Mouse (Mus musculus): Measurements from ENCODE around the gene Wipf2.

- TF ChIP-seq CTCF (conservative IDR thresholded peaks at IDR 0.05; ENCODE audit: insufficient read depth, insufficient read length, low read depth, low read length) (no peak), POLR2A (IDR thresholded peaks at IDR 0.05; ENCODE audit: low read depth, low read length) (no peak)
These were observed 41.1 kb downstream of the Wipf2 start for GRCm38 (mm10) chr11:98904577-98904976.
